ENCODE assay signal across 8 mouse cellular contexts in the genomic region with DNA sequence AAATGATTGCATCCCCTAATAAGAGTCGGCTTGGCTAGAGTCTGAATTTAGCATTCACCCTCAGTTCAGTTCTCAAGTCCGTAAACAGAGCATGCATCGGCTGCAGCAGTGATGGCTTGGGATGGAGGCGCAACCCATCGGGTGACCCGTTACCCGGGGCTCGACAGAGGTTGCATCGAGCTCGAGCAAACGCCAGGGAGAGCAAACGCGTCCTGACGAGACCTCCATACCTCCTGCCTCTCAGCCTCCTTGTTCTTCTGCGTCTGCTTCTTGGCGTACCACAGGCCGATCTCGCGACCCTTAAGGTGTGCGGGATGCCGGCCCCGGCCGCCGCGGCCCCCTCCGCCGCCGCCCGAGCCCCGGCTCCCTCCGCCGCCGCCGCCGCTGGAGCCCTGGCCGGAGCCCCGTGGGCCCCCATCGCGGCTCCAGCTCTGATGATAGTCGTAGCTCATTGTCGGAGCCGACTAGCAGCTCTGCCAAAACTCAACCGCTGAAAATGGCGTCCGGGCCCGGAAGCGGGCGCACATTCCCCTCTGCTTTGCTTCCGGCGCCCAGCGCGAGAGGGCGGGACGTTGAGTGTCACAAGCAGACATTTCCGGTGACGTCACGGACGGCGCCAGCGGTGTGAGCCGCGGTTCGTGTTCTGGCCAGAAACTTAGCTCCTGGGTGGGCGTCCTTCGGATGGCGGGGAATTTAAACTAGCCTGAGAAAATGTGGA. TPM values are rescaled to one million over a fixed set of nuclear protein-coding genes. Genes with fewer than 3 reads are reported as not detected.
DNase-seq lines count a peak whose midpoint lies in the region; ATAC-seq and TF ChIP-seq lines count a peak whose summit lies in the region.

Gene Dhx36 (minus strand): TSS at position 517 of the 718 bp plus-strand sequence.

- peak; percentile 83 for TF ChIP-seq POLR2A in CH12.LX (IDR thresholded peaks at IDR 0.05; ENCODE audit: low read depth, low read length)

- H3K27me3 ChIP-seq in CH12.LX (replicated peaks), result no peaks in the 10 kb centered on the region
- no peaks in the 10 kb centered on the region for H3K27me3 ChIP-seq in forebrain, embryonic 11.5 days (ENCODE audit: control insufficient read depth, insufficient read depth, low read length)
- no peaks in the 10 kb centered on the region for H3K27me3 ChIP-seq in heart, embryonic 16.5 days (ENCODE audit: control insufficient read depth, insufficient read depth, low read length)
- H3K27me3 ChIP-seq in liver, embryonic 15.5 days, result no peaks in the 10 kb centered on the region; the same call in 1 of the 2 replicates
- no peaks in the 10 kb centered on the region for H3K27me3 ChIP-seq in neural tube, embryonic 12.5 days (replicated peaks)

- H3K4me3 ChIP-seq in CH12.LX (replicated peaks in 1 of 3; ENCODE audit: low read depth in 2 of 3, low read length in 2 of 3, poor library complexity in 1 of 3), result peak within 1 kb of the TSS; percentile 82 to 100 (median 86)
- peak within 1 kb of the TSS; percentile 86 for H3K4me3 ChIP-seq in forebrain, embryonic 11.5 days (ENCODE audit: low read depth, low read length)
- H3K4me3 ChIP-seq in heart, embryonic 16.5 days (ENCODE audit: low read length), result peak within 1 kb of the TSS; percentile 82
- peak within 1 kb of the TSS; percentile 91 for H3K4me3 ChIP-seq in liver, embryonic 15.5 days (replicated peaks)
- H3K4me3 ChIP-seq in neural tube, embryonic 12.5 days, result peak within 1 kb of the TSS; percentile 93

- no peaks in the 10 kb centered on the region for H3K9me3 ChIP-seq in CH12.LX (replicated peaks; ENCODE audit: low read length)
- H3K9me3 ChIP-seq in forebrain, embryonic 11.5 days (ENCODE audit: control insufficient read depth, low read length), result no peaks in the 10 kb centered on the region
- H3K9me3 ChIP-seq in heart, embryonic 16.5 days (replicated peaks; ENCODE audit: control insufficient read depth, low read length), result no peaks in the 10 kb centered on the region
- H3K9me3 ChIP-seq in liver, embryonic 15.5 days (replicated peaks), result no peaks in the 10 kb centered on the region
- H3K9me3 ChIP-seq in neural tube, embryonic 12.5 days, result no peaks in the 10 kb centered on the region

- H3K27ac ChIP-seq in CH12.LX (ENCODE audit: insufficient read depth, low read depth), result peak within 1 kb of the TSS; percentile 34; the same call in 1 of the 2 replicates
- peak within 1 kb of the TSS; percentile 91 for H3K27ac ChIP-seq in forebrain, embryonic 11.5 days (ENCODE audit: low read depth, low read length)
- peak within 1 kb of the TSS; percentile 92 for H3K27ac ChIP-seq in heart, embryonic 16.5 days (ENCODE audit: low read length)
- H3K27ac ChIP-seq in liver, embryonic 15.5 days (replicated peaks), result peak within 1 kb of the TSS; percentile 83
- peak within 1 kb of the TSS; percentile 95 for H3K27ac ChIP-seq in neural tube, embryonic 12.5 days

- H3K36me3 ChIP-seq in CH12.LX (replicated peaks in 1 of 2; ENCODE audit: control insufficient read depth in 1 of 2, insufficient read depth in 1 of 2, low read length in 1 of 2), result peaks cover 0 to 7% of the 10 kb centered on the region in 2 experiments
- no peaks in the 10 kb centered on the region for H3K36me3 ChIP-seq in forebrain, embryonic 11.5 days (ENCODE audit: control insufficient read depth, insufficient read depth, low read length)
- H3K36me3 ChIP-seq in heart, embryonic 16.5 days (ENCODE audit: control insufficient read depth, insufficient read depth), result no peaks in the 10 kb centered on the region
- no peaks in the 10 kb centered on the region; the same call in 1 of the 2 replicates for H3K36me3 ChIP-seq in liver, embryonic 15.5 days (replicated peaks)
- no peaks in the 10 kb centered on the region for H3K36me3 ChIP-seq in neural tube, embryonic 12.5 days

- no peak for TF ChIP-seq CTCF in CH12.LX (conservative IDR thresholded peaks at IDR 0.05 in 1 of 2, IDR thresholded peaks at IDR 0.05 in 1 of 2; ENCODE audit: low read depth in 2 of 2, low read length in 2 of 2)

- TF ChIP-seq EP300 in CH12.LX (IDR thresholded peaks at IDR 0.05; ENCODE audit: low read length), result no peak

- in situ Hi-C loops in CH12.LX (cut with MboI; ENCODE audit: low pct_ligation_motif_present, low pct_unique_long_range_greater_than_20kb, low sequenced_read_pairs), result no loop called here

- peaks cover 20% of the 10 kb centered on the region for H3K79me2 ChIP-seq in CH12.LX (replicated peaks; ENCODE audit: control insufficient read depth, extremely low read depth, insufficient read depth, poor library complexity, severe bottlenecking)

- peak; percentile 99 for ATAC-seq in forebrain, embryonic 11.5 days (replicated peaks; ENCODE audit: low FRiP score)
- peak; percentile 97 for ATAC-seq in heart, embryonic 16.5 days (replicated peaks; ENCODE audit: extremely low read depth, insufficient read depth, low FRiP score)
- peak; percentile 92 for ATAC-seq in liver, embryonic 15.5 days (ENCODE audit: insufficient read depth)
- ATAC-seq in neural tube, embryonic 12.5 days (ENCODE audit: low FRiP score, low read depth), result peak; percentile 99

- under 1% methylated on average over 66 of the region's 66 CpGs for WGBS in forebrain, embryonic 11.5 days
- under 1% methylated on average over 66 of the region's 66 CpGs for WGBS in heart, embryonic 16.5 days
- WGBS in liver, embryonic 15.5 days (ENCODE audit: insufficient replicate concordance), result under 1% methylated on average over 66 of the region's 66 CpGs
- WGBS in neural tube, embryonic 12.5 days, result under 1% methylated on average over 66 of the region's 66 CpGs

- TF ChIP-seq RAD21 in CH12.LX (IDR thresholded peaks at IDR 0.05; ENCODE audit: low read depth, low read length), result no peak

- peak; percentile 95 for DNase-seq in CH12.LX (ENCODE audit: extremely low read depth)
- DNase-seq in c-Kit-positive CD71-positive TER-119-negative erythroid progenitor cells, embryonic 14.5 days (ENCODE audit: low read depth), result peak; percentile 86
- peak; percentile 98 for DNase-seq in forebrain, embryonic 11.5 days (ENCODE audit: low spot score)
- peak; percentile 98 to 99 for DNase-seq in kidney, postnatal 36 days
- peak; percentile 97 for DNase-seq in telencephalon, adult 2 months (ENCODE audit: low read depth, low spot score)

- dilution Hi-C loops in CH12.LX (cut with MboI; ENCODE audit: extremely low pct_ligation_motif_present, extremely low pct_unique_long_range_greater_than_20kb, low sequenced_read_pairs), result no loop called here

- peak within 1 kb of the TSS; percentile 98 for H3K4me2 ChIP-seq in CH12.LX (ENCODE audit: insufficient read depth, low read depth, poor library complexity, severe bottlenecking)
- peak within 1 kb of the TSS; percentile 63 for H3K4me2 ChIP-seq in forebrain, embryonic 11.5 days (ENCODE audit: low read depth, low read length, severe bottlenecking)
- H3K4me2 ChIP-seq in heart, embryonic 16.5 days (ENCODE audit: low read depth, low read length), result peak within 1 kb of the TSS; percentile 73
- peak within 1 kb of the TSS; percentile 62 for H3K4me2 ChIP-seq in liver, embryonic 15.5 days
- peak within 1 kb of the TSS; percentile 70 for H3K4me2 ChIP-seq in neural tube, embryonic 12.5 days (replicated peaks)

- H3K9ac ChIP-seq in CH12.LX (ENCODE audit: insufficient read depth, low read depth), result peak within 1 kb of the TSS; percentile 72
- H3K9ac ChIP-seq in forebrain, embryonic 11.5 days (ENCODE audit: low read length), result peak within 1 kb of the TSS; percentile 96
- H3K9ac ChIP-seq in heart, embryonic 16.5 days (ENCODE audit: low read length), result peak within 1 kb of the TSS; percentile 89
- H3K9ac ChIP-seq in liver, embryonic 15.5 days, result peak within 1 kb of the TSS; percentile 75
- H3K9ac ChIP-seq in neural tube, embryonic 12.5 days, result peak within 1 kb of the TSS; percentile 95

- peaks cover 0 to 6% of the 10 kb centered on the region in 2 experiments; a peak in 1 of 4 replicates for H3K4me1 ChIP-seq in CH12.LX (ENCODE audit: control insufficient read depth in 1 of 2, insufficient read depth in 2 of 2)
- H3K4me1 ChIP-seq in forebrain, embryonic 11.5 days (replicated peaks; ENCODE audit: control insufficient read depth, insufficient read depth, low read length), result peaks cover 4% of the 10 kb centered on the region; the same call in 1 of the 2 replicates
- H3K4me1 ChIP-seq in heart, embryonic 16.5 days (ENCODE audit: control insufficient read depth, insufficient read depth, low read length), result peaks cover 9% of the 10 kb centered on the region
- peaks cover 20% of the 10 kb centered on the region for H3K4me1 ChIP-seq in liver, embryonic 15.5 days (replicated peaks)
- H3K4me1 ChIP-seq in neural tube, embryonic 12.5 days, result peaks cover 8% of the 10 kb centered on the region

TF ChIP-seq in CH12.LX, 34 proteins besides CTCF, POLR2A, EP300 and RAD21 (continues in another document):
- no peak for TF ChIP-seq USF2 (conservative IDR thresholded peaks at IDR 0.05; ENCODE audit: low read depth, low read length)
- TF ChIP-seq ZC3H11A (IDR thresholded peaks at IDR 0.05; ENCODE audit: low read depth, low read length), result no peak
- TF ChIP-seq JUN (IDR thresholded peaks at IDR 0.05; ENCODE audit: insufficient read depth, low read depth, low read length), result peak; percentile 28; the same call in 1 of the 2 replicates
- peak; percentile 46; the same call in 1 of the 2 replicates for TF ChIP-seq CHD2 (IDR thresholded peaks at IDR 0.05; ENCODE audit: low read length)
- no peak for TF ChIP-seq BHLHE40 (IDR thresholded peaks at IDR 0.05; ENCODE audit: low read depth, low read length)
- peak; percentile 53 for TF ChIP-seq MEF2A (IDR thresholded peaks at IDR 0.05; ENCODE audit: borderline replicate concordance, low read depth, low read length)
- TF ChIP-seq HCFC1 (IDR thresholded peaks at IDR 0.05; ENCODE audit: low read depth, low read length), result peak; percentile 86
- TF ChIP-seq MAFK (IDR thresholded peaks at IDR 0.05; ENCODE audit: insufficient replicate concordance, low read length), result no peak
- TF ChIP-seq UBTF (IDR thresholded peaks at IDR 0.05; ENCODE audit: low read depth, low read length), result no peak
- peak; percentile 84; the same call in 1 of the 2 replicates for TF ChIP-seq NELFE (IDR thresholded peaks at IDR 0.05; ENCODE audit: low read depth, low read length)
- peak; percentile 86 for TF ChIP-seq SIN3A (IDR thresholded peaks at IDR 0.05; ENCODE audit: low read length)
- no peak for TF ChIP-seq MAZ (IDR thresholded peaks at IDR 0.05; ENCODE audit: low read depth, low read length)
- TF ChIP-seq ELF1 (IDR thresholded peaks at IDR 0.05; ENCODE audit: low read depth, low read length), result peak; percentile 91
- TF ChIP-seq POLR2AphosphoS2 (IDR thresholded peaks at IDR 0.05; ENCODE audit: low read depth, low read length), result peak; percentile 57; the same call in 1 of the 2 replicates

RNA-seq across cellular contexts. Expression of gene Dhx36, which starts in this region (rescaled TPM):
- 29.7 and 29.8 TPM in 2 replicates for total RNA-seq in CH12.LX (2012; rRNA removed)
- total RNA-seq in CH12.LX (2014; rRNA removed), result 66.3 and 71.7 TPM in 2 replicates
- polyA plus RNA-seq in CH12.LX (2012; ENCODE audit: insufficient read length, low read depth), result 33.8 and 35.0 TPM in 2 replicates
- polyA plus RNA-seq in forebrain, embryonic 11.5 days (2014; fragmentation: Nextera tagmentation; extraction: Ambion mirVana), result 47.4 and 53.9 TPM in 2 replicates
- polyA plus RNA-seq in heart, embryonic 16.5 days (2015; fragmentation: Nextera tagmentation; extraction: Ambion mirVana), result 15.1 and 16.5 TPM in 2 replicates
- 8.4 and 8.8 TPM in 2 replicates for polyA plus RNA-seq in liver, embryonic 15.5 days (2015; fragmentation: Nextera tagmentation; extraction: Ambion mirVana)
- 51.5 and 52.7 TPM in 2 replicates for polyA plus RNA-seq in neural tube, embryonic 12.5 days (2016; fragmentation: Nextera tagmentation; extraction: Ambion mirVana)

Comparison
In these comparisons a context has a peak if more than half of its experiments do, and no peak if none do; other contexts are left out.
1. Peak in every context shown above with its lines: DNase-seq, ATAC-seq, H3K4me3 ChIP-seq and H3K27ac ChIP-seq.
2. H3K27ac ChIP-seq: peak in every context shown above with its lines; median percentile 95 in neural tube, embryonic 12.5 days; 92 in heart, embryonic 16.5 days; 91 in forebrain, embryonic 11.5 days; 83 in liver, embryonic 15.5 days; 34 in CH12.LX.